Mouse (Mus musculus) midbrain, embryonic 14.5 days (tissue): ENCODE results near the gene Atp6v1a. TPM values are rescaled to one million over a fixed set of nuclear protein-coding genes. Genes with fewer than 3 reads are reported as not detected.

Experiments used
- ATAC-seq: fragments of 200-750 bp; cut with Nextera tagmentation; 2 replicates; pipeline ENCODE4 v1.8.0; 2017; ENCODE audit warnings: moderate number of reproducible peaks, moderate library complexity; ENCODE audit not compliant: low FRiP score, low TSS enrichment
- DNase-seq: peaks from one replicate; pipeline ENCODE4 v3.0.0-alpha.2; 2015
- H3K27ac ChIP-seq: fragments of 300-500 bp; sonication (generic); replicated peaks from 2 replicates; pipeline ENCODE4 v1.5.1; 2014; ENCODE audit warnings: mild to moderate bottlenecking, low read depth, low read length, moderate library complexity
- H3K27me3 ChIP-seq: fragments of 300-500 bp; sonication (generic); 2 replicates; pipeline ENCODE4 v1.6.1; 2014; ENCODE audit warnings: low read length, control low read depth, mixed read lengths; ENCODE audit not compliant: control insufficient read depth, insufficient read depth
- H3K36me3 ChIP-seq: fragments of 300-500 bp; sonication (generic); 2 replicates; pipeline ENCODE4 v1.6.1; 2014; ENCODE audit warnings: low read length, control low read depth; ENCODE audit not compliant: control insufficient read depth, insufficient read depth
- H3K4me1 ChIP-seq: fragments of 300-500 bp; sonication (generic); 2 replicates; pipeline ENCODE4 v1.6.1; 2014; ENCODE audit warnings: mild to moderate bottlenecking, antibody characterized with exemption, low read length, control low read depth; ENCODE audit not compliant: control insufficient read depth, insufficient read depth
- H3K4me2 ChIP-seq: fragments of 300-500 bp; sonication (generic); 2 replicates; pipeline ENCODE4 v1.6.1; 2014; ENCODE audit warnings: mild to moderate bottlenecking, low read length, moderate library complexity
- H3K4me3 ChIP-seq: fragments of 300-500 bp; sonication (generic); replicated peaks from 2 replicates; pipeline ENCODE4 v1.5.1; 2014; ENCODE audit warnings: low read depth, low read length
- H3K9ac ChIP-seq: fragments of 300-500 bp; sonication (generic); replicated peaks from 2 replicates; pipeline ENCODE4 v1.6.1; 2014; ENCODE audit warnings: mild to moderate bottlenecking, low read length, moderate library complexity
- H3K9me3 ChIP-seq: fragments of 300-500 bp; sonication (generic); 2 replicates; pipeline ENCODE4 v1.6.1; 2016; ENCODE audit warnings: low read length, control low read depth, mixed read lengths; ENCODE audit not compliant: control insufficient read depth
- WGBS: fragments of 180-500 bp; shearing (Covaris S2); extraction: QIAGEN DNeasy Blood & Tissue Kit; methylation state at CpG from one replicate; pipeline ENCODE4 v1.1.7; 2014; 5-methylcytosine and 5-hydroxymethylcytosine counted together
- polyA plus RNA-seq: library from polyadenylated mRNA; unstranded; fragments of >200 nt; fragmentation: Nextera tagmentation; extraction: Ambion mirVana; gene quantifications from 2 replicates; pipeline ENCODE4 v1.2.1, GENCODE M21; 2014

The Atp6v1a gene
- polyA plus RNA-seq, 1 experiment from 2014 or later = 149 TPM

DNA sequence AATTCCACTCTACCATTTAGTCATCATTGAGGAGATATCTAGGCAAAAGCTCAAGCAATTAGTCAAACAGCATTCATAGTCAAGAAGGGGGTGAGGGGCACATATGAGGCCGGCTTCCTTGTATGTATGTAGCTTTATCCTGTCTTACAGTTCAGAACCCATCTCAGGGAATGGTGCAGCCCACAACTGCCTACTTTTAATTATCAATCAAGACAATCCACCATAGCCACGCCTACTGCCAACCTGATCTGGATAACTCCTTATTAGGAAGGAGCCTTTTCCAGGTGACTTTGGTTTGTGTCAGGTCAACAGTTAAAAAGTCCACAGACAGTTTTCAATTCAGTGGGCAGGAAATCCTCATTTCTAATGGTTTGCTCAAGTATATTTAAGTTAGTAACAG, 14.1 kb downstream of the Atp6v1a start:
- no peaks in the 10 kb centered on the region for H3K36me3 ChIP-seq
- H3K9me3 ChIP-seq = no peaks in the 10 kb centered on the region
- no peak overlapping the region for H3K4me3 ChIP-seq
- ATAC-seq (no peak), DNase-seq (no peak)
- no peak overlapping the region for H3K9ac ChIP-seq
- no peaks in the 10 kb centered on the region for H3K27me3 ChIP-seq
- no peak overlapping the region for H3K27ac ChIP-seq
- H3K4me2 ChIP-seq = no peak overlapping the region
- H3K4me1 ChIP-seq = no peaks in the 10 kb centered on the region
- WGBS = 89% methylated on average over 2 of the region's 2 CpGs

DNA sequence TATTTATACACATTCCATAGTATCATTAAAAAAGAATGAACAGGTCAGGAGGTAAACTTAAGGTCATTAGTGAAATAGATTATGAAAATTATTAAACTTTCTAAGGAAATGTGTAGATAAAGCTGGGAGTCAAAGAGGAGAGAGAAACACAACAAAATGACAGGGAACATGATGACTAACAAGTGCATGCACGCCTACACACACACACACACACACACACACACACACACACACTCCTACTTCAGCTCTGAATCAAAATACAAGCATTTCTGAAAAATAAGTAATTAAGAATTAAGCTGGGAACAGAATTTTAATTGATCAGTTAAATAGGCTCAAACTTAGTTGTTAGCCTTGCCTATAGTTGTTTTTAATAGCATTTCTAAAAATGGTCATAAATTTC, 14.8 kb downstream of the Atp6v1a start:
- H3K27ac ChIP-seq = no peak overlapping the region
- WGBS = 93% methylated on average over 1 of the region's 1 CpGs
- no peaks in the 10 kb centered on the region for H3K9me3 ChIP-seq
- H3K27me3 ChIP-seq = no peaks in the 10 kb centered on the region
- H3K36me3 ChIP-seq = no peaks in the 10 kb centered on the region
- H3K4me2 ChIP-seq = no peak overlapping the region
- H3K4me1 ChIP-seq = no peaks in the 10 kb centered on the region
- ATAC-seq = no peak
- no peak for DNase-seq
- H3K4me3 ChIP-seq = no peak overlapping the region
- no peak overlapping the region for H3K9ac ChIP-seq

DNA sequence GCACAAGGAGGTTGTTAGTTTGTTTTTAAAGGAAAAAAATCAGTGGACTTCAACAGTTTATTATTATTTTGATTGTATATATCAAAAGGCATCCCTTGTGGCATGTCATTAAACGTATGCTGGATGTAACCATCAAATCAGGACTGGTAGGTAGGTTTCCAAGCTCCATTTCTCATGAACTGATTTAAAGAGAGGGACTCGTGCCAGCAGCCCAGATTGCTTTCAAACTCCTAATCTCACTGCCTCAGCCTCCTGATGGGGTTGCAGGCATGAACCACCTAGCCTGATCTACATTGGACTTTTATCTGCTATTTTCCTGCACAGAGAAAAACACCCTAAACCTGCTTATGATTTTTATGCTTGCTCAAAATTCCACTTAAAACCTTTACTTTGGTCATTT, 15.7 kb downstream of the Atp6v1a start:
- Histone ChIP-seq H3K4me1 (no peaks in the 10 kb centered on the region), H3K9ac (no peak overlapping the region), H3K4me2 (no peak overlapping the region), H3K36me3 (0 out of 2 replicates have a peak, but pooled peaks cover under 1% of the 10 kb centered on the region), H3K27me3 (no peaks in the 10 kb centered on the region), H3K27ac (no peak overlapping the region), H3K4me3 (no peak overlapping the region), H3K9me3 (no peaks in the 10 kb centered on the region)
- WGBS = 83% methylated on average over 2 of the region's 2 CpGs
- DNase-seq (no peak), ATAC-seq (no peak)

DNA sequence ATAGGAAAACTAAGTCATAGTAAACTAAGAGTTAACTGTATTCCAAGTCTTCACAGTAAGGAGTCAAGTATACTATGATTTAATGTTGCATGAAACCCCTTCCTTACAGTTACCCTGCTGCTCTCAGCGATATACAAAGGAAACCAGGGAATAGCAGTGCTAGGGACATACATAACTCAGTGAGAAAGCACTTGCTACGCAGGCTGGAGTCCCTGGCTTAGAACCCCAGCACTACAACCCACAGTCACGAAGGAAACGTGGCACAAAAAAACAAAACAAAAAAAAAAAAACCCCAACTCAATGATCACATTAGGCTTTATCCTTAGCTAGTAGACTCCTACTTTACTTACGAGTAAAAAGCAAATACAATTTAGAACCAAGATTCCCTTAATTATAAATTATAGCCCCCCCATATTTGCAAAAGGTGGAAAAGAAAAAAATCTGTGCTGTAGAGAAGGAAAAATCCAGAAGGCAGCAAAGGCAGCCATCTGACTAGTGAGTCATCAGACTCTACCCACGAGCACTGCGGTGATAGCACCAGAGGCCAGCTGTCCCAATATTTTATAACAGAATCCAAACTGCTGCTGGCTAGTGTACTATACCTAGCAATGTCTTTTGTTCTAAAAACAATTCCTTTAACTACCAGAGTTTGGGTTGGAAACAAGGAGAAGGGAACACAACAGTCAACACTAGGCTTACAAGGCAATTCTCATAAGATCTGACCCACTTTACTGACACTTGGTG, 16.4 kb downstream of the Atp6v1a start:
- Histone ChIP-seq H3K9ac (no peak overlapping the region), H3K4me2 (no peak overlapping the region), H3K9me3 (no peaks in the 10 kb centered on the region), H3K27ac (no peak overlapping the region), H3K4me1 (no peaks in the 10 kb centered on the region), H3K27me3 (no peaks in the 10 kb centered on the region), H3K36me3 (0 out of 2 replicates have a peak, but pooled peaks cover 3% of the 10 kb centered on the region), H3K4me3 (no peak overlapping the region)
- DNase-seq (no peak), ATAC-seq (no peak)
- WGBS = 92% methylated on average over 7 of the region's 7 CpGs

DNA sequence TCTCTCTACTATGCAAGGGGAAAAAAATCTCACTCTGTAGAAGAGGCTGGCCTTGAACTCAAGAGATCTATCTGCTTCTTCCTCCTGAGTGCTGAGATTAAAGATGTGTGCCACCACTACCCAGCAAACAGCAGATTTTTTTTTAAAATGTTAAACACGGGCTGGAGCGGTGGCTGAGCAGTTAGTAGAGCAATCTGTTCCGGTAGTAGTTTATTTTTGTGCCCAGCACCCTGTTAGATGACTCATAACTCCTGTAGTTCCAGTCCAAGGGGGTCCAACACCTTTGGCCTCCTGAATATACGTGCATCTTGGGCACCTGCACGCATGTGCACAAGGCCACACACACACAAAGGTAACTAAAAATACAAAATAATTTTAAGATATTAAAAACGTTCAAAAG, 16.9 kb downstream of the Atp6v1a start:
- Histone ChIP-seq H3K4me1 (no peaks in the 10 kb centered on the region), H3K4me2 (no peak overlapping the region), H3K4me3 (no peak overlapping the region), H3K27ac (no peak overlapping the region), H3K27me3 (no peaks in the 10 kb centered on the region), H3K9ac (no peak overlapping the region), H3K9me3 (no peaks in the 10 kb centered on the region), H3K36me3 (0 out of 2 replicates have a peak, but pooled peaks cover 3% of the 10 kb centered on the region)
- no peak for ATAC-seq
- no peak for DNase-seq
- 92% methylated on average over 6 of the region's 6 CpGs for WGBS

DNA sequence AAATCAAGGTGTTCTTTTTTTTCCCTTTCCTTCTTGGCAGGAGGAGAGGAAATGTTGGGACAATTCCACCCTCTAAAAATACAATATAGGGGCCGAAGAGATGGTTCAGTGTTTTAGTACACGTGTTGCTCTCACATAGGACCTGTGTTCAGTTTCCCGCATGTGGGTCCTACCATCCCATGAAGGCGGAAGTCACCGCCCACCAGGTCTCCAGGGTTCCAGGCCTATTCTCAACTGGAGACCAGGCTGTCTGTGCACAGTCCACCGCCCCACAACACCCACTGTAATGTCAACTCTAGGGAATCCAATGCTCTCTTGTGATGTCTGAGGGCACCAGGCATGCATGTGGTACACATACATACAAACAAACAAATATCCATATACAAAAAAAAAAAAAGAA, 17.4 kb downstream of the Atp6v1a start:
- Histone ChIP-seq H3K9ac (no peak overlapping the region), H3K4me1 (no peaks in the 10 kb centered on the region), H3K27ac (no peak overlapping the region), H3K9me3 (no peaks in the 10 kb centered on the region), H3K4me3 (no peak overlapping the region), H3K27me3 (no peaks in the 10 kb centered on the region), H3K4me2 (no peak overlapping the region), H3K36me3 (0 out of 2 replicates have a peak, but pooled peaks cover 3% of the 10 kb centered on the region)
- no peak for DNase-seq
- ATAC-seq = no peak
- WGBS = 93% methylated on average over 6 of the region's 6 CpGs

DNA sequence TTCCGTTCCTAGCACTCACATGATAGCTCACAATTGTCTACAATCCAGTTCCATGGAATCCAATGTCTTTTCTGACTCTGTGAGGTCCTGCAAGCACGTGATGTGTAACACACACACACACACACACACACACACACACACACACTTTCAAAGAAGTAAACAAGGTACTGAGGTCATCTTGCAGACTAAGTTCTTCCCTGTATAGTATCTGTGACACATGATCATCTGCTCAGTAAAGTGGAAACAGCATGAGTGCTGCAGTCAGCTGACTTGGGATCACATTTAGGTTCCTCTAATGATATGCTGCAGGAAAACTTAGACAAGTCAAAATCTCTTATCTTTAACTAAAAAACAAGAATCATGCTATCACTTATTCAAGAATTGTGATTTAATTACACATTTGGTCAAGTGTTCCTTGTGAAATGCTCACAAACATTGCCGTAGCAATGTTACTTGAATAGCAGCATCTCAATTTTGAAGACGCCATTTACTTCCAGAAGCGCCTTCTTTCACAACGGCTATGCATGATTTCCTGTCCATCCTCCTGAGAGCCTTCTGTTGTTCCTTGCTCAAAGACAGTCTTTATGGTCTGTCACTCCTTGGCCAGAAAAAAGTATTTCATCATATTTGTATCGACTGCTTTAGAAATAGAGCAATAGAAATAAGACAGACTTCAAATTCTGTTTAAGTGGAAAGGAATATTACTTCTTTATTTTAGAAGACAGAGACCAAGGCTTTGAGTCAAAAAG, 19.6 kb downstream of the Atp6v1a start:
- 88% methylated on average over 7 of the region's 7 CpGs for WGBS
- H3K4me2 ChIP-seq = no peak overlapping the region

DNA sequence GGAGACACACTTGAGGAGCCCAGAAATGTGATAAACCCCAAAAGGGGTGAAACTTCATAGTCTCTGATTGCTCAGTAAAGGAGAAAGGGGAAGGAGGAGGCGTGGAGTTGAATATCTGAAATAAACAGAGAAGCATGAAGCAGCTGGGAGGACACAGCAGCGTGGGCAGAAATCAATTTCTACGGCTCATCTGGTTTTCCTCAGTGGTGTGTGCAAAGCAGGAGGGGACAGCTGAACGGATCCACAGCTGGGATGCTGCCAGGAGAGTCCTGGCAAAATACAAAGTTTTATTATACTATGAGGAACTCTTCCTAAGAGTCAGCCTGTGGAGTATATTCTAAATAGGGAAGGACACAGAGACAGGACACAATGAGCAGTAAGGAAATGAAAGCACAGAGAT, 30.5 kb downstream of the Atp6v1a start:
- Histone ChIP-seq H3K4me1 (no peaks in the 10 kb centered on the region), H3K9ac (no peak overlapping the region), H3K36me3 (peaks cover 68% of the 10 kb centered on the region), H3K4me3 (no peak overlapping the region), H3K27me3 (no peaks in the 10 kb centered on the region), H3K9me3 (no peaks in the 10 kb centered on the region), H3K4me2 (no peak overlapping the region), H3K27ac (no peak overlapping the region)
- DNase-seq (no peak), ATAC-seq (no peak)
- 92% methylated on average over 4 of the region's 4 CpGs for WGBS

More for the DNA sequence above, 19.6 kb downstream of the Atp6v1a start:
- no peaks in the 10 kb centered on the region for H3K9me3 ChIP-seq
- H3K9ac ChIP-seq = no peak overlapping the region
- H3K4me1 ChIP-seq = no peaks in the 10 kb centered on the region
- no peaks in the 10 kb centered on the region for H3K27me3 ChIP-seq
- H3K36me3 ChIP-seq = peaks cover 18% of the 10 kb centered on the region
- DNase-seq = no peak
- no peak overlapping the region for H3K27ac ChIP-seq
- ATAC-seq = no peak
- no peak overlapping the region for H3K4me3 ChIP-seq

DNA sequence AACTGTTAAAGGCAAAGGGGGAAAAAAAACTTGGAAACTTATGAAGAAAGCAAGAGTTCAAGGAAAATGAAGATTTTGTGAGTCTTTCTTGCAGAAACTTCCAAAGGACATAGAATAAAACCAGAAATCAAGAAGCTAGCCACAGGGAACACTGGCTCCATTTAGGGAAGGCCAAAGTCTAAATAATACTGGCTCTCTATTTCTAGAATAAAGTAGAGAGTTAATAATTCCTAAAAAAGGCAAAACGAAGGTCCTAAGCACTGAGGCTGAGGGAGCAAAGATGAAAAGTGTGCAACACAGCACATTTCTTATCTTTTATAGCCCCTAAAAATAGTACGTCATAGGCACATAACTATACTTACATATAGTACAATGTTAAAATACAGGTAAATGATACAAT, 34.3 kb downstream of the Atp6v1a start:
- ATAC-seq (no peak), DNase-seq (no peak)
- H3K4me2 ChIP-seq = no peak overlapping the region
- peaks cover 73% of the 10 kb centered on the region for H3K36me3 ChIP-seq
- H3K27ac ChIP-seq = no peak overlapping the region
- WGBS = 96% methylated on average over 2 of the region's 2 CpGs
- H3K9me3 ChIP-seq = no peaks in the 10 kb centered on the region; the same call in 1 of the 2 replicates
- no peaks in the 10 kb centered on the region for H3K27me3 ChIP-seq
- no peak overlapping the region for H3K9ac ChIP-seq
- no peaks in the 10 kb centered on the region for H3K4me1 ChIP-seq
- no peak overlapping the region for H3K4me3 ChIP-seq
